Mouse (Mus musculus) heart, embryonic 10.5 days (tissue): ENCODE results near the gene Vps51. TPM values are rescaled to one million over a fixed set of nuclear protein-coding genes. Genes with fewer than 3 reads are reported as not detected.

ENCODE experiments used
- DNase-seq: peaks from one replicate; pipeline ENCODE4 v3.0.0-alpha.2; 2017; ENCODE audit warnings: low spot score
- H3K27ac ChIP-seq: fragments of 300-500 bp; sonication (generic); 2 replicates; pipeline ENCODE4 v1.5.1; 2016; ENCODE audit warnings: mild to moderate bottlenecking
- H3K27me3 ChIP-seq: fragments of 300-500 bp; sonication (generic); 2 replicates; pipeline ENCODE4 v1.6.1; 2016; ENCODE audit warnings: mild to moderate bottlenecking; ENCODE audit not compliant: poor library complexity, insufficient read depth, severe bottlenecking
- H3K36me3 ChIP-seq: fragments of 300-500 bp; sonication (generic); 2 replicates; pipeline ENCODE4 v1.6.1; 2016; ENCODE audit warnings: mild to moderate bottlenecking, moderate library complexity
- H3K4me1 ChIP-seq: fragments of 300-500 bp; sonication (generic); 2 replicates; pipeline ENCODE4 v1.6.1; 2016; ENCODE audit warnings: mild to moderate bottlenecking
- H3K4me3 ChIP-seq: fragments of 300-500 bp; sonication (generic); 2 replicates; pipeline ENCODE4 v1.5.1; 2016; ENCODE audit warnings: mild to moderate bottlenecking, moderate library complexity
- H3K9me3 ChIP-seq: fragments of 300-500 bp; sonication (generic); 2 replicates; pipeline ENCODE4 v1.6.1; 2016; ENCODE audit warnings: mild to moderate bottlenecking, moderate library complexity
- WGBS: fragments of 180-500 bp; shearing (Covaris S2); methylation state at CpG from one replicate; pipeline ENCODE4 v1.1.7; 2016; 5-methylcytosine and 5-hydroxymethylcytosine counted together
- polyA plus RNA-seq: library from polyadenylated mRNA; unstranded; fragments of >200 nt; fragmentation: Nextera tagmentation; extraction: Ambion mirVana; gene quantifications from 2 replicates; pipeline ENCODE4 v1.2.1, GENCODE M21; 2016

Vps51 gene
- polyA plus RNA-seq, 1 experiment from 2014 or later = 60.5 TPM

DNA sequence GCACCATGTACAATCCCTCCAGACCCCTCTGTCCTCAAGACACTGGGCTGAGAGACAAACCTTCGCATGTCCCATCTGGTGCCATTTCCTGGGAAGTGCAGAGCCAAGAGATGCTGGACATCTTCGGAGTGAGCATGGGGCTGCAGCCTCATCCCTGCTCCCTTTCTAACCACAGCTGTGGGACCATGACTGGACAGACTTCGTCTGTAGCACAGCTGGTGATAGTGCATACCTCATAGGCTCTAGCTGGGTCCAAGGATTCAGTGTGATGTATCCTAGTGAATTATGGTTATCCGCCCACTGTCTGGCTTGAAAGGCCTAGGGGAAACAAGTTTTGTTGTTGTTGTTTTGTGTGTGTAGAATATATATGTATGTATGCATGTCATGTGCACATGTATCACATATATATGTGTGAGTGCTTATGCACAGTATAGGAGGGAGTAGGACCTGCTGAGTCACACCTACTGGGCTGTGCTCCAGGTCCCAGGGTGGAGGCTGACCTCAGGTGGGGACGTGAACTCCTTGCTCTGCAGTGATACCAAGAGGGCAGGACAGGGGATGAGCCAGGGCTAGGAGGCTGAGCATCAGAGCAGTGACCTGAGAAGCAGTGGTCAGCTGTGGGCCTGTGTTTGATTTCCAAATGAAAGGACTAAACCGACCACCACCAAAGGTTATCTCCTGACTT is 25.3 kb upstream of the Vps51 start:
- 66% methylated on average over 6 of the region's 6 CpGs for WGBS
- Histone ChIP-seq H3K9me3 (no peaks in the 10 kb centered on the region), H3K36me3 (peaks cover 19% of the 10 kb centered on the region)

DNA sequence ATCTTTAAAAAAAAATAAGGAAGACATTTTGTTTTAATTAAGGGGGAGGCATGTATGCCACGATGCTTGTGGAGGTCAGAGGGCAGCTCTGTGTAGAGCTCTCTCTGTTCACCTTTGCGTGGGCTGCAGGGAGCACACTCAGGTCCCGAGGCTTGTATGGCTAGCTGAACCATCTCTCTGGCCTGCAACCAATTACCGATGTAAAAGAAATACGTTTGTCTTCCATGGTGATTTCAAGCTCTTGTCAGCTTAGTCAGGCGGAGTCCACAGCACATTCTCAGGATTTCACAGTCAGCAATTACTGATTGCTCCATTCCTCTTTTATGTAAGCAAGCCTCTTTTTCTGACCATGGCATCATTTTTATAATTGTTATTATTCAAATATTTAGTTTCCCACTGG is 24.2 kb upstream of the Vps51 start:
- no peak for DNase-seq
- H3K4me3 ChIP-seq = no peak overlapping the region
- H3K36me3 ChIP-seq = peaks cover 19% of the 10 kb centered on the region
- no peaks in the 10 kb centered on the region for H3K9me3 ChIP-seq
- peaks cover 12% of the 10 kb centered on the region for H3K4me1 ChIP-seq
- 70% methylated on average over 6 of the region's 6 CpGs for WGBS
- H3K27me3 ChIP-seq = no peaks in the 10 kb centered on the region
- H3K27ac ChIP-seq = no peak overlapping the region

More for the DNA sequence above, 25.3 kb upstream of the Vps51 start:
- no peaks in the 10 kb centered on the region for H3K27me3 ChIP-seq
- peaks cover 17% of the 10 kb centered on the region for H3K4me1 ChIP-seq
- DNase-seq = no peak
- no peak overlapping the region for H3K4me3 ChIP-seq
- no peak overlapping the region for H3K27ac ChIP-seq

DNA sequence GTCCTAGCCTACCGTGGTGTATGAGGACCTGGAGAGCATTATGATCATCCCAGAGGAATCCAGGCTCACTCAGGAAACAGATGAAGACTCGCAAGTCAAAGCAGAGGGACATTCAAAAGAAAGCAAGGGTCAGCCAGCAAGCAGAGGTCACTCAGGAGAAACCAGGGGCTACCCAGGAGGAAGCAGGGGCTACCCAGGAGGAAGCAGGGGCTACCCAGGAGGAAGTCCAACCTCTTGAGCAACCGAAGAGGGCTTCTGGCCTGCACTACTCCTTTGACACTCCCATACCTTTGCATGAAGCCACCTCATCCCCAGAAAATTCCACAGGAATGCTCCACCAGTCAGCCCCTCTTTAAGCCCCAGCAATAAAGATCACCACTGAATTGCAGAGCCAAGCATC is 20.8 kb upstream of the Vps51 start:
- Histone ChIP-seq H3K4me3 (no peak overlapping the region), H3K27ac (no peak overlapping the region), H3K9me3 (no peaks in the 10 kb centered on the region), H3K27me3 (no peaks in the 10 kb centered on the region), H3K4me1 (no peaks in the 10 kb centered on the region), H3K36me3 (peaks cover 41% of the 10 kb centered on the region)
- WGBS = 89% methylated on average over 3 of the region's 3 CpGs
- no peak for DNase-seq

DNA sequence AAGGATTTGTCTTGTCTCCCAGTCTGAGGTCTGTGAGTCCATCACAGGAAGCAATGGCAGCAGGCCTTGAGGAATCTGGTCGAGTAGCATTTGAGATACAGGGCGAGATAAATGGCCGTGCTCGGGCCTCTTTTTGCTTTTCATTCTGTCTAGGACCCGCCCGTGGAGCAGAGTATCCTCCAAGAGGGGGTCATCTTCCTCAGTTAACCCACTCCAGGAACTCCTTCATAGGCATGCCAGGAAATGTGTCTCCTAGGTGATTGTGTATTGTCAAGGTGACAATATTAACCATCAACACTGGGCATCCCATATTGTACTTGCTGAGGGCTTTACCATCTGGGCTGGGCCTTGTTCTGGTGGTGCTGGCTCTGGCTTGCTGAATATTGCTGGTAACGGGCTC is 17.1 kb upstream of the Vps51 start, which contains the start of gene AC131692.1:
AC131692.1 (plus strand) TSS at position 301 of the 400 bp plus-strand sequence.
- no peak within 1 kb of the TSS for H3K27ac ChIP-seq
- WGBS = 81% methylated on average over 7 of the region's 7 CpGs
- peaks cover 66% of the 10 kb centered on the region for H3K36me3 ChIP-seq
- DNase-seq = no peak
- H3K4me1 ChIP-seq = no peaks in the 10 kb centered on the region
- H3K9me3 ChIP-seq = no peaks in the 10 kb centered on the region
- H3K4me3 ChIP-seq = no peak within 1 kb of the TSS
- no peaks in the 10 kb centered on the region for H3K27me3 ChIP-seq

DNA sequence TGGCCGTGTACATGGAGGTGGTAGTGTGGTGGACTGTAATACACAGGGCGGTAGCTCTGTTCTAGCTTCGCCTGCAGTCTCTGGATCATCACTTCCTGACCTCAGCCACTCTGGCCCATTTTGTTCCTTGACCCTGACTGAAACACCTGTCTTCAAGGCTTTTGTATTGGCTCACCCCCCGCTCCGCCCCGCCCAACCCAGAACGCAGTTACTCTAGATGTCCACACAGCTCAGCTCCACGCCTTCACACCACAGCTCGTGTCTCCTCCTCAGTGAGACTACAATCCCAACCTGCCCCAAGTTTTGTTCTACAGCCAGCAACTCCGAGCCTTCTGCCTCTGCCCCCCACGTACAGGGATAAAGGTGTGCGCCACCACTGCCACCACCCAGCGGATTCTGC is 11.8 kb upstream of the Vps51 start:
- Histone ChIP-seq H3K27ac (no peak overlapping the region), H3K4me3 (no peak overlapping the region), H3K4me1 (peaks cover 10% of the 10 kb centered on the region), H3K27me3 (no peaks in the 10 kb centered on the region), H3K36me3 (peaks cover 64% of the 10 kb centered on the region), H3K9me3 (no peaks in the 10 kb centered on the region)
- DNase-seq = no peak
- 96% methylated on average over 13 of the region's 13 CpGs for WGBS

DNA sequence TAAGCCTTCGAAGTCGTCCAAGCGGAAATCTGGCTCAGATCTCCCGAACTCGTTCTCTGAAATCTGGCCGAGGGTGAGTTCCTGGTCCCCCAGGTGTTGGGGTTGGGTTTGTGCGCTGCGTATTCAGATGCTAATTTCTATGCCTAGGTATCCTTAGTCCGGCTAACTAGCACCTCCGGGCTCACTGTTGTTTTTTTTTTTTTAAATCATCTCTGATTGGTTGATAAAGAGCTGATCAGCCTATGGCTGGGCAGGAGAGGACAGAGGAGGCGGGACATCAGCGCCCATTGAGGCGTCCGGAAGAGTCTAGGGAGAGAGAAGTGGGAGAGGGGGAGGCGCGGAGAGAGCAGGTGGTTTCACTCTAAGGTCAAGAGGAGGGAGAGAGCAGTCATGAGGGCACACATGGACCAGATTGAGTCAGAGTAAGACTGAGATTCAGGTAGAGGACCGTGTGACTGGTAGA is 8.4 kb upstream of the Vps51 start:
- Histone ChIP-seq H3K36me3 (peaks cover 64% of the 10 kb centered on the region), H3K27ac (peak overlapping the region; percentile 87)

DNA sequence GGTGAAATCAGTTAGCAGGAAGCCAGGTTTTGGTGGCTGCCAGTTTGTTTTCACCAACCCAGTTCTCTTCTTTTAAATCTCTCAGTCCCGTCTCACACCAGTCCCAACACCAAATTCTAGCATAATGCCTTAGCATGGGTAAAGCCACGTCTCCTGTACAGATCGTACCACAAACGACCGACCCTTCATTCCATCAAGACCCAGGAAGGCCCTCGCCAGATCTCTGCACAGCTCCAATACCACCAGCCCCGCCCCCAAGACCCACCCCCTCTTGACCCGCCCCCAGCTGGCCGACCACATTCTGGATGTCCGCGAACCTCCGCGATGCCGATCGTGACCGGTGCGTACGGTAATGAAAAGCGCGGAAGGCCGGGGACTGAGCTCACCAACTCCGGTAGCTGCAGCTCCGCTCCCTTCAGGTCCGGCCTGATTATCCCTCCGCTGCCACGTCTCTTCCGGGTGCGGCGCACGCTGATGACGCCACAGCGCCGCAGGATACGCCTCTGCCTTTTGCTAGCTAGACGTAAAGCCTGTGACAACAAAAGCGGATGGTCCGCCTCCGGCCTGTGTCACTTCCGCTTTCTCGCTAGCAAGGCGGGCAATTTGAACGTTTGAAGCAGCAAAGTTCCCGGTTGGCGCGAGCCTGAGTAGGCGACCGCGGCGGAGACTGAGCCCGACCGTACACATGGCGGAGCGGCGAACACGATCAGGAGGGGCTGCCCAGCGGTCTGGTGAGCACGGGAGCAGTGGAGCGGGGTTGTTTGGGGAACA is 7.6 kb upstream of the Vps51 start, which contains the start of the genes Zfpl1 and Cdca5:
Zfpl1 (minus strand) TSS at position 479 of the 771 bp plus-strand sequence.
Cdca5 (plus strand) TSS at position 506 of the 771 bp plus-strand sequence.
- H3K36me3 ChIP-seq = peaks cover 64% of the 10 kb centered on the region
- under 1% methylated on average over 58 of the region's 58 CpGs for WGBS

More for the DNA sequence above, 8.4 kb upstream of the Vps51 start:
- under 1% methylated on average over 17 of the region's 17 CpGs for WGBS
- peaks cover 16% of the 10 kb centered on the region for H3K4me1 ChIP-seq
- peak overlapping the region; percentile 81 for H3K4me3 ChIP-seq
- DNase-seq = peak; percentile 92
- no peaks in the 10 kb centered on the region for H3K27me3 ChIP-seq
- no peaks in the 10 kb centered on the region for H3K9me3 ChIP-seq

DNA sequence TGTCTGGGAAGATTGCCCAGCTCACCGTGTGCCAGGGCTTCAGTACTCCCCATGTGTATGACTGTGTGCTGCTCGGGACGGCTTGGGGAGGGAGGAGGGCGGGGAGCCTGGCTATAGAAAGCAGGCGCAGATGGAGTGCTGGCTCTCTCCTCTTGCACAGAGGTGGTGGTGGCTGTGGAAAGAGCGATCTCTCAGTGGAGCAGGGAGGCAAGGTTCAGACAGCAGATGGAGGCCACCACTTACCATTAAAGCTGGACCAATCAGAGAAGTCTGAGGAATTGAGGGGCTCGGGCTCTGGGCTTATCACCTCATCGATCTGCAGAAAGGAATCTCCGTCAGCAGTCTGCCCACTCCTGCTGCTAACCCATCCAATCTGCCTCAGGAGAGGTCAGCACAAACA is 5.1 kb upstream of the Vps51 start, which contains the start of gene Gm28374:
Gm28374 (minus strand) TSS at position 101 of the 400 bp plus-strand sequence.
- Histone ChIP-seq H3K9me3 (no peaks in the 10 kb centered on the region), H3K4me1 (peaks cover 16% of the 10 kb centered on the region), H3K36me3 (peaks cover 44% of the 10 kb centered on the region), H3K4me3 (no peak within 1 kb of the TSS), H3K27ac (no peak within 1 kb of the TSS), H3K27me3 (no peaks in the 10 kb centered on the region)
- WGBS = 80% methylated on average over 9 of the region's 9 CpGs
- DNase-seq = no peak

More for the DNA sequence above, 7.6 kb upstream of the Vps51 start, which contains the start of the genes Zfpl1 and Cdca5:
- H3K4me1 ChIP-seq = peaks cover 16% of the 10 kb centered on the region
- DNase-seq = peak; percentile 98
- no peaks in the 10 kb centered on the region for H3K9me3 ChIP-seq
- H3K27ac ChIP-seq = peak within 1 kb of the TSS; percentile 87
- no peaks in the 10 kb centered on the region for H3K27me3 ChIP-seq
- H3K4me3 ChIP-seq = peak within 1 kb of the TSS; percentile 81

DNA sequence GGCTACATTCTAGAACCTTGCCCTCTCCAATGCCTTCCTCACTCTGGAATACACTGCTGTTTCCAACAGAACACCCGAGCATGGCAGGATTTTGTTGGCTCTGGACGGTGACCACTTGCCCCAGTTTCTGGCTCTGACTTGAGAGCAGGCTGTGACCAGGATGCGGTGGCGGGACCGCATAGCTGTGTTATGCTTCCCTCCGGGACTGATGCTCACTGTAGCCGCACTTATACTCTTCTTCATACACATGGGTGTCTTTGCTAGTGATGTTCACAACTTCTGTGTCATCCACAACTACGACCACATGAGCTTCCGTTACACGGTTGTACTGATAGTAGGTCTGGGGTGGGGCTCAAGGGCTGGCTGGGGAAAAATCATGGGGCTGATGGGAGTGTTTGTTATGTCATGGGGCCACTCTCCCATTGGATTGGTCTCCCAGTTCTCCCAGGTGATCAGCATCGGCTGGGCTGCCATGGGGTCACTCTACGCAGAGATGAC is 3.0 kb upstream of the Vps51 start, which contains the start of gene Tmem262:
Tmem262 (plus strand) TSS at position 51 of the 498 bp plus-strand sequence.
- Histone ChIP-seq H3K4me3 (no peak within 1 kb of the TSS), H3K36me3 (peaks cover 38% of the 10 kb centered on the region), H3K9me3 (no peaks in the 10 kb centered on the region), H3K27me3 (no peaks in the 10 kb centered on the region), H3K27ac (no peak within 1 kb of the TSS), H3K4me1 (peaks cover 18% of the 10 kb centered on the region)
- WGBS = 91% methylated on average over 12 of the region's 12 CpGs
- no peak for DNase-seq

DNA sequence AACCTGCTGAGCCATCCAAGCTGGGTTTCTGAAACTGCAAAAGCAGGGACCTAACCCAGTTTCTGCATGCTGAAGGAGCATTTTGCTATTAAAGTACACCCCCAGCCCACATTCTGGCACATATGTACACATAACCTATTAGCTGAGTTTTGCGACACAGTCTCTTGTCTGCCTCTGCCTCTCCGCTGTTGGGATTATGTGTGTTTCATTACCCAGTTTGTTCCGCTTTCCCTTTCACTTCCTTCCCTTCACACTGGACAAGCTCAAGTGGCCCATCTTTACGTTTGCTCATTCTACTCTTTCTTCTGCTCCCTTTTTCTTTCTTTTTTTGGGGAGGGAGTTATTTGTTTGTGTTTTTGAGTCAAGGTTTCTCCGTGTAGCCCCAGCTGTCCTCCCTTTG is 3.1 kb downstream of the Vps51 start:
- no peak overlapping the region for H3K27ac ChIP-seq
- no peak for DNase-seq
- H3K36me3 ChIP-seq = peaks cover 56% of the 10 kb centered on the region
- H3K9me3 ChIP-seq = no peaks in the 10 kb centered on the region
- H3K4me3 ChIP-seq = no peak overlapping the region
- H3K4me1 ChIP-seq = peaks cover 8% of the 10 kb centered on the region
- 92% methylated on average over 5 of the region's 5 CpGs for WGBS
- H3K27me3 ChIP-seq = no peaks in the 10 kb centered on the region

DNA sequence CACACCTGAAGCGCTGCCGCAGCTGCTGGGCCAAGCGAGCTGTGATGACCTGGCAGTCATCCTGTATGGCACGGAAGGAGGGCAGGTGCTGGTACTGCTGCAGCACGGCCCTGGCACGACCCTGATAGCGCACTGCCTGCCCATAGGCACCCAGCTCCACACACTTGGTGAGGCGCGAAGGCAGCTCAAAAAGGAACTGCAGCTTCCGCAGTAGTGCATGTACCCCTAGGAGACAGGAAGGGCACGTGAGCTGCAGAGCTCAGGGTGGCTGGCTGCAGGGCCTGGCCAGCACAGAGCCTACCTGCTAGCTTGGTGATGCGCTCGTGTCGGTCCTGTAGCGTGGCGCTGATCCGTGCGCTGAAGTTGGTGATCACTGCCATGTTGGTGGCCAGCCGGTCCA is 5.8 kb downstream of the Vps51 start:
- peaks cover 63% of the 10 kb centered on the region for H3K36me3 ChIP-seq
- H3K9me3 ChIP-seq = no peaks in the 10 kb centered on the region
- peaks cover 27% of the 10 kb centered on the region for H3K4me1 ChIP-seq
- WGBS = 91% methylated on average over 19 of the region's 19 CpGs
- no peak overlapping the region for H3K27ac ChIP-seq
- no peak overlapping the region for H3K4me3 ChIP-seq
- DNase-seq = no peak
- no peaks in the 10 kb centered on the region for H3K27me3 ChIP-seq

DNA sequence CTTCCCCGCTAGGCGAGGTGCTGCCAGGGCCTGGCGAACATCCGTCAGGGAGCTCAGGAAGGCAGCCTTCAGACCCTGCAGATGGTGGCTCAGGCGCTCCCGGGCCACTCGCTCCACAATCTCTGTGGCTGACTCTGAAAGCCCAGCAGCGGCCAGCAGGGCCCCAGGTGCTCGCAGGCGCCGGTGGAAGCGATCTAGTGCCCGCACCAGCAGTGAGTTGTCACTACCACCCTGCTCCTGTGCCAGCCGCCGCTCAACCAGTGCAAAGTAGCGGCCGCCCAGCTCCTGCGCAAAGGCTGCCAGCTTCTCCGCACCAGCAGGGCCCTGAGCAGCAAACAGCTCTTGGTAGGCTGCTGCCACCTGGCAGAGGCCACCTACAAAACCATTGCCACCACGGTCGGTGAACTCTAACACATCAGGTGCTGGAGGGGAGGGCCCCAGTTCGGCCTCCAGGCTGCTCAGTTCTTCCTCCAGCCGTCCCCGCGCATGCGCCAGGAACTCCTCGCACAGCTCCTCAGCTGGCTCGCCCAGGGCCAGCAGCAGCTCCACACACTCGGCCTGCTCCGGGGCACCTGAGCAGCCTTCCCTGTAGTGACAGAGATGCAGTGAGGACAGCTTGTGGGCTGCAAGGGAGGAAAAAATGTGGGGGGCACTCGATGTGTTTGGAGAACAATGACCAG is 6.3 kb downstream of the Vps51 start:
- H3K36me3 ChIP-seq = peaks cover 63% of the 10 kb centered on the region
- H3K27ac ChIP-seq = no peak overlapping the region
- H3K4me3 ChIP-seq = no peak overlapping the region
- peaks cover 24% of the 10 kb centered on the region for H3K4me1 ChIP-seq
- WGBS = 87% methylated on average over 31 of the region's 31 CpGs
- DNase-seq = no peak
- H3K9me3 ChIP-seq = no peaks in the 10 kb centered on the region
- no peaks in the 10 kb centered on the region for H3K27me3 ChIP-seq
